Mouse (Mus musculus): ENCODE measurements at regions not wholly inside any gene's neighbourhood (a gene's known extent, or its start where the extent isn't known, plus 50 kb on each side); places are given as distances from the start of the nearest gene placed in this dataset.

DNA sequence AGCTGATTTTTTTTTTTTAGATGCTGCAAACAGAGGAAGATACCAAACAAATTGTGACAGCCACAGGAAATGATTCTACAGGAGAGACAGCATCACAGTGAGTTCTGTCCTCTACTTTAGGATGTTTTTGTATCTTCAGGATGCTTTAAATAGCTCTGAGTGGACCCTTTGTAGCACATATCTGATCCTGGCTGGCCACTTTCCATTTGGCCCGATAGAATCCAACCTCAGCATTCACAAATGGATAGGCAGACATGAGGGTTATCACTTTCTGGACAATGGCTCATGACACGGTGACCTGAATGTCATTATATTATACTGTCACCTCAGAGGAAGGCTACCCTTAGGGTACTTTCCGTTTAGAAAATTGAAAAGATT lies 379.3 kb downstream of the Gm10295 start:
- Histone ChIP-seq H3K4me2 (no peak overlapping the region), H3K36me3 (no peaks in the 10 kb centered on the region), H3K4me3 (replicated peaks) (no peak overlapping the region), H3K27ac (no peak overlapping the region), H3K27me3 (replicated peaks) (no peaks in the 10 kb centered on the region), H3K9ac (no peak overlapping the region), H3K4me1 (no peaks in the 10 kb centered on the region), H3K9me3 (no peaks in the 10 kb centered on the region)
- no peak for ATAC-seq (ENCODE audit: insufficient read depth, low FRiP score, low read depth)
- WGBS, result 36% methylated on average over 3 of the region's 3 CpGs

DNA sequence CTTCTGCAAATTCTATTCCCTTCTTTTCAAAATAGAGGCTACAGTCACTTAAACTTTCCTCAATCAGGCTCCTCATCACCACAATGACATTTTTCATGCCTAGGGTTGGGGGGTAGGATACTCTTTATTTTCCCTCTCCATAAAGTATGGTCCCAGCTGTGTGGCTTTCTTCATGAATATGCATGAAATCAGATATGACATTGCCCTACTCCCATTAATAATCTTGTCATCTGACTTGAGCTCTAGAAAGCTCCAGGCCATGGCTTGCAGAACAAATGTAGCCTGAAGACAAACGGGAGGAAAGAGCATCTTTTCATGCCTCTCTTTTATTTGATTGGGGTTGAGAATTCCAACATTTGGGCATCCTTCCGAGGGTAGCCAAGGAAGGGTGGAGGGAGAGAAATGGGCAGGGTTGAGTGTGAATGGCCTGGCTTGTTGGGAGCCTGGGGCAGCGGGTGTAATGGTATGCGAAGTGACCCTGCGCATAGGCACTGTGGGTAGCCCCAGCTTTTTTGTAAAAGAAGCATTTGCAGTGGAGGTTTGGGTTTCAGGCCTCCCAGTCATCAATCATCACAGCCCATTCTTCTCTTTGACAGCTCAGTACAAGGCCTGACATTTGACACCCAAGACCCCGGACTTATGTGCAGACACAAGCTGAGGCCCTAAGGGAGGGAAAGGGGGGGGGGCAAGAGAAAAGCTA lies 379.8 kb downstream of the Gm10295 start:
- Histone ChIP-seq H3K36me3 (no peaks in the 10 kb centered on the region), H3K9ac (no peak overlapping the region), H3K27me3 (replicated peaks) (no peaks in the 10 kb centered on the region), H3K27ac (no peak overlapping the region), H3K4me2 (no peak overlapping the region), H3K9me3 (no peaks in the 10 kb centered on the region), H3K4me3 (replicated peaks) (no peak overlapping the region), H3K4me1 (no peaks in the 10 kb centered on the region)
- 39% methylated on average over 6 of the region's 6 CpGs for WGBS
- no peak for ATAC-seq (ENCODE audit: insufficient read depth, low FRiP score, low read depth)

DNA sequence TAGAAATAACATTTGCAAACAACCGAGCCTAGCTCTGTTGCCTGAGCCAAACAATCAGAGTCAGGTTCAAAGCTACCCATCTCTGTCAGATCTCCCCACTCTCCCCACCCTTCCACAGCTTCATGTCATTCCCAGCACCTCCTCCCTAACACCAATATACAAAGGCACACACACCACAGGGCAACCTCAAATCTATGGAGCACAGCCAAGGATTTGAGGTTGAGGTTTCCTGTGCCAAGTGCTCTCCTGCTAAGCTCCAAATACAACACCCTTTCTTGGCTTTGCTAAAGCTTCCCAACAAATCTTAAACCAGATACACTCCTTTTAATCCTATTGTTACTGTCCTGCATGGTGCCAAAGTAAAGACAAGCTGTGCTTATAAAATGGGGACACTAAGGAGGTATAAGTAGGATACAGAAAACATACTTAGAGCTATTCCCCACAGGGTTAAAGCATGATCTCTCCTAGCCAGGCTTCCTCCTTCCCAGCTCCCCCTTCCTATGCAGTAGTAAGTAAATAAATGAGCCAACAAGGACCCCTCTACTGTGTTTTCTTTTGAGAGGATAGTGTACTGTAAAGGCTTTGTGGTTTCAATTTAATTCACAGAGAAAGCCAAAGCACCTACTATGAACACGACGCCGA lies 398.8 kb downstream of the Gm10295 start:
- H3K36me3 ChIP-seq, result no peaks in the 10 kb centered on the region
- H3K9me3 ChIP-seq, result no peaks in the 10 kb centered on the region
- no peak overlapping the region for H3K27ac ChIP-seq
- H3K9ac ChIP-seq, result no peak overlapping the region
- 68% methylated on average over 4 of the region's 4 CpGs for whole genome bisulfite sequencing
- H3K4me1 ChIP-seq, result no peaks in the 10 kb centered on the region
- H3K4me2 ChIP-seq, result no peak overlapping the region
- no peak overlapping the region for H3K4me3 ChIP-seq (replicated peaks)
- no peaks in the 10 kb centered on the region for H3K27me3 ChIP-seq (replicated peaks)
- no peak for ATAC-seq (ENCODE audit: insufficient read depth, low FRiP score, low read depth)

DNA sequence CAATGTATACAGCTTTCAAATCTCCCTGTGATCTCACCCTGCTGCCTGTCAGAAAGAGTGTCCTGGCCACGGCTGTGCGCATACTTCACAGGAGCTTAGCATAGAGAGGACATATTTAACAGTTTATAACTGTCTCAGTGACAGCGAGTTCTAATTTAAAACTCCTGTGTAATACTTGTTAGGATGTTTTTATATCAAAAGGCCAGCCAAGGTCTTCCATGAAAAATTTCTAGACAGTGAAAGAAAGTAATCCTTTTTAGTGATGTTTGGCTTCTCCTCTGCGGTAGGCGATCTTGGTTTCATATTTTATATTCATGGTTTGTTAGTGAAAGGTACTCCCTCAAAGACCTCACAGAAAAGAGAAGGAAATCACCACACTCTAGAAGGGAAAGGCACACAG lies 403.0 kb downstream of the Gm10295 start:
- no peak for ATAC-seq (ENCODE audit: insufficient read depth, low FRiP score, low read depth)
- H3K4me2 ChIP-seq, result no peak overlapping the region
- no peaks in the 10 kb centered on the region for H3K27me3 ChIP-seq (replicated peaks)
- H3K4me1 ChIP-seq, result no peaks in the 10 kb centered on the region
- H3K4me3 ChIP-seq (replicated peaks), result no peak overlapping the region
- no peak overlapping the region for H3K9ac ChIP-seq
- no peaks in the 10 kb centered on the region for H3K9me3 ChIP-seq
- H3K27ac ChIP-seq, result no peak overlapping the region
- no peaks in the 10 kb centered on the region for H3K36me3 ChIP-seq
- 57% methylated on average over 5 of the region's 5 CpGs for WGBS

DNA sequence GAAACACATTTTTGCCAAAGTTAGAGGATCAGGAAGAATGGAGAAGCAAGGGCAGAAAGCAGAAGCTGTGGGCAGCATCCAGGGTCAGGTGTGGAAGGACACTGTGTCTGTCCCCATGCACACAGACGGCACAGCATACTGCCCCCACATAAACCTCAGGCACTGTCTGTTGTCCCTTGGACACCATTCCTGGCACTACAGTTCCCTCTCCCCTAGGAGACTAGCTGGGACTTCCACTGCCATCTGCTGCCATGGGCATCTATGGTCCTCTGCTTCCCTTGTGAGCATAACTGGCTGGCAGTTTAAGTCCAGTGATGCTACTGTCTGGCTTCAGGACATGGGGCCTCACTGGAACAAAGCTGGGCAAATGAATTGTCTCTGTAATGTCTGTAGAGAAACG lies 405.0 kb downstream of the Gm10295 start:
- Histone ChIP-seq H3K27ac (no peak overlapping the region), H3K4me1 (no peaks in the 10 kb centered on the region), H3K4me2 (no peak overlapping the region), H3K9ac (no peak overlapping the region), H3K4me3 (replicated peaks) (no peak overlapping the region), H3K9me3 (no peaks in the 10 kb centered on the region), H3K36me3 (no peaks in the 10 kb centered on the region), H3K27me3 (replicated peaks) (no peaks in the 10 kb centered on the region)
- 64% methylated on average over 2 of the region's 2 CpGs for WGBS
- ATAC-seq (ENCODE audit: insufficient read depth, low FRiP score, low read depth), result no peak

DNA sequence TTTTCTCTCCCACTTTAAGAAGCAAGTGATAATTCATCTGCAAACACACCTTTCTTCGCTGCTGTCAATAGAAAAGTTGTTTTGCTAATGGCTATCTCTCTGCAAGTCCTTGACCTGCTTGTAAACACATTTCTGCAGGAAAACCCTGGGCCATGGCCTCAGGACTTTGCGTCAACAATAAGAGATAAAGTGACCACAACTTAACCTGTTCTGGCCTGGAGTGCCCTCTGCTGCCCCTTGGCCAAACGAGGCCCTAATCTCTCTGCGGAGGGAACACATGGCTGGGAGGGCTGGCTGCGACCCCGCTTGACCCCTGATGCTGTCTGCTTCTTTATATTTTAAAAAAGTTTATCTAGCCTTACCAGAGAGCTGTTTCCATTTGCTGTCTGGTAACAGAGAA lies 420.4 kb downstream of the Gm10295 start:
- ATAC-seq (ENCODE audit: insufficient read depth, low FRiP score, low read depth), result no peak
- H3K4me3 ChIP-seq (replicated peaks), result no peak overlapping the region
- no peaks in the 10 kb centered on the region for H3K27me3 ChIP-seq (replicated peaks)
- H3K36me3 ChIP-seq, result no peaks in the 10 kb centered on the region
- H3K27ac ChIP-seq, result no peak overlapping the region
- H3K4me1 ChIP-seq, result no peaks in the 10 kb centered on the region
- 28% methylated on average over 6 of the region's 6 CpGs for WGBS
- H3K9me3 ChIP-seq, result 0 out of 2 replicates have a peak, but pooled peaks cover 7% of the 10 kb centered on the region
- H3K9ac ChIP-seq, result no peak overlapping the region
- H3K4me2 ChIP-seq, result no peak overlapping the region

DNA sequence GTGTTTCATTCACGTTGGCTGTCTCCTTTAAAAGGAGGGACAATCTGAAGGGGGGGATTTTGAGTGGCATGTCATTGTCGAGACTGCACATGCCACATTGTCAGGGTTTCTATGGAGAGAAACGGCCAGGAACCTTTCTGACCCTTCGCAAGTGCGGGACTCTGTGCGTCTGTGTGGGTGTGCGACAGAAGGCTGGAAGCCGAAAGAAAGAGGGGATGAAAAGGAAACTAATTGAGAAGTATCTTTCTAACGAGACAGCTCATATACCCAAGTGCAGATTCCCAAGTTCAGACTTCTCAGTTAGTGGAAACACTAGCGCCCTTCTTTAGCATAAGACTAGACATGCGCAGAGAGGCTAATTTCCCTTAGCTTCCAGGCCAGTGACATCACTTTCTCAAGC lies 421.4 kb downstream of the Gm10295 start:
- H3K4me2 ChIP-seq, result no peak overlapping the region
- no peak overlapping the region for H3K4me3 ChIP-seq (replicated peaks)
- H3K36me3 ChIP-seq, result no peaks in the 10 kb centered on the region
- H3K9ac ChIP-seq, result no peak overlapping the region
- ATAC-seq (ENCODE audit: insufficient read depth, low FRiP score, low read depth), result no peak
- H3K27ac ChIP-seq, result no peak overlapping the region
- 74% methylated on average over 11 of the region's 11 CpGs for WGBS
- no peaks in the 10 kb centered on the region for H3K4me1 ChIP-seq
- 0 out of 2 replicates have a peak, but pooled peaks cover 7% of the 10 kb centered on the region for H3K9me3 ChIP-seq
- no peaks in the 10 kb centered on the region for H3K27me3 ChIP-seq (replicated peaks)

DNA sequence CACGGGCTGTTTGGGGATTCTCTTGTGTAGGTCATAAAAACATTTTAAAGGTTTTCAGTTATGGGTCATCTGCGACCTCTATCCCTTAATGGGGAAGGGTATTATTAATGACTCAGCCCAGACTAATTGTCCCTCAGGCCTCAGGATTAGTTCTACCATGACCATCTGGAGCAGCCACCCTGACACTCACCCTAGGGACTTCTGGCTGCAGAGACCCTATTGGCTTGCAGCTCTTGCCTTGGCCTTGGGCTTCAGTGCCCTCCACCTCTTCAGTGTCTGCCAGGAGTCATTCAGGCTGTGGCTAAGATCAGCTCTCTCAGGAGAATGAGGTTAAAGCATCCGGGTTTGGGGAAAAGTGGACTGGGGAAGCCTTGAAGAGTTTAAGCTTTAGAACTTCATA lies 423.3 kb downstream of the Gm10295 start:
- Histone ChIP-seq H3K4me3 (replicated peaks) (no peak overlapping the region), H3K36me3 (no peaks in the 10 kb centered on the region)
- 82% methylated on average over 3 of the region's 3 CpGs for WGBS

DNA sequence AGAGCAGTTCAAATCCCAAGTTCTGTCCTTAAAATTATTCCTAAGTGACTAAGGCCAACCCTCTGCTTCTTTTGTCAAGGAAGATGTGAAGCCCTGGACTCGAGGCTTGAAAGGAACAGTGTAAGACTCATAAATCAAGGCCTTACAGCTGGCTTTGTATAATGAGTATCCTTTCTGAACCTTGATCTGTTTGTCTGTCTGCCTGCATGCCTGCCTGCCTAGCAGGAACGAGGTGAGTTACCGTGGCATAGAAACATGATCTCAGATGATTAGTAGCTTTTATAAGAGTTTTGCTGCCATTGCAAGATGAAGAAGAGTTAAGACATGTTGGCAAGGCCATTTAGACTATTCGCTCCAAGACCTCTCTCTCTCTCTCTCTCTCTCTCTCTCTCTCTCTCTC lies 434.3 kb downstream of the Gm10295 start:
- Histone ChIP-seq H3K27me3 (replicated peaks) (no peaks in the 10 kb centered on the region), H3K9me3 (no peaks in the 10 kb centered on the region), H3K4me3 (replicated peaks) (no peak overlapping the region), H3K4me1 (no peaks in the 10 kb centered on the region), H3K27ac (no peak overlapping the region), H3K36me3 (no peaks in the 10 kb centered on the region), H3K4me2 (no peak overlapping the region), H3K9ac (no peak overlapping the region)
- no peak for ATAC-seq (ENCODE audit: insufficient read depth, low FRiP score, low read depth)
- WGBS, result 47% methylated on average over 4 of the region's 4 CpGs

More for the DNA sequence above, 423.3 kb downstream of the Gm10295 start:
- Histone ChIP-seq H3K27ac (no peak overlapping the region), H3K9me3 (0 out of 2 replicates have a peak, but pooled peaks cover 7% of the 10 kb centered on the region), H3K27me3 (replicated peaks) (no peaks in the 10 kb centered on the region), H3K4me2 (no peak overlapping the region), H3K4me1 (no peaks in the 10 kb centered on the region), H3K9ac (no peak overlapping the region)
- ATAC-seq (ENCODE audit: insufficient read depth, low FRiP score, low read depth), result no peak

DNA sequence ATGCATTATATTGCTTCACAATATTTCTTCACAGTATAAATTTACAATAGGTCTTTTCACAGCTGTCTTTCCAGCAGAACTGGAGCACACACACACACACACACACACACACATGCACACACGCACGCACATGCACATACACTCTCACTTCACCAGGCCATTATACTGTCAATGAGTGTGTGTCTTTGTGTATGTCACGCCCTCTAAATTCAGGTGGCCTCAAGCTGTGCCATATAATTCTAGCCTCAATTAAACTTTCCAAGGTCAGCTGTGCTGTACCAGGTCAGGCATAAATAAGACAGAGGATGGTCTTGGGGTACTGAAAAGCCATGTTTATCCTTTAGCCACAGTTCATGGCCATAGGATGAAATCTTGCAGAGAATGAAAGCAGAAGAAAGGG lies 442.4 kb downstream of the Gm10295 start:
- Histone ChIP-seq H3K36me3 (no peaks in the 10 kb centered on the region), H3K27me3 (replicated peaks) (no peaks in the 10 kb centered on the region), H3K4me2 (no peak overlapping the region), H3K9ac (no peak overlapping the region), H3K4me1 (no peaks in the 10 kb centered on the region), H3K27ac (no peak overlapping the region), H3K9me3 (no peaks in the 10 kb centered on the region), H3K4me3 (replicated peaks) (no peak overlapping the region)
- no peak for ATAC-seq (ENCODE audit: insufficient read depth, low FRiP score, low read depth)
- WGBS, result 71% methylated on average over 3 of the region's 3 CpGs

DNA sequence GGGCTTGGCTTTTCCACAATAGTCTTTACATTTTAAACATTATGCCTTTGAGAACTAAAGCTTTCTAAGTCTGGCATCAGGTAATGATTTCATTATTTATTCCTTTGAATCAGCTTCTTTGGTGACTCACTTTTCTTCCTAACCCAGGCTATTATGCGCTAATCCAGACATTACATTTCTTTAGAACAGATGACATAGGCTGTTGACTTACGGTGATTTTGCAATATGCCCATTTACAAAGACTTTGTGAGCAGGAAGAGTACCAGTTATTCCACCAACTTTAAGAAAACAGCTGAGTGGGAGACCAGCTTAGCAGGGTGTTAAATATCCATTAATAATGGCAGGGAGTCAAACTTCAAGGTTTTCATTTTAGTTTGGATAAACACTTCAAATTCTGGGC lies 459.6 kb downstream of the Gm10295 start:
- ATAC-seq (ENCODE audit: insufficient read depth, low FRiP score, low read depth), result no peak
- Histone ChIP-seq H3K27me3 (replicated peaks) (no peaks in the 10 kb centered on the region), H3K4me3 (replicated peaks) (no peak overlapping the region), H3K4me2 (no peak overlapping the region), H3K36me3 (no peaks in the 10 kb centered on the region), H3K4me1 (no peaks in the 10 kb centered on the region), H3K9me3 (no peaks in the 10 kb centered on the region), H3K9ac (no peak overlapping the region), H3K27ac (no peak overlapping the region)
- WGBS, result 78% methylated on average over 2 of the region's 2 CpGs

DNA sequence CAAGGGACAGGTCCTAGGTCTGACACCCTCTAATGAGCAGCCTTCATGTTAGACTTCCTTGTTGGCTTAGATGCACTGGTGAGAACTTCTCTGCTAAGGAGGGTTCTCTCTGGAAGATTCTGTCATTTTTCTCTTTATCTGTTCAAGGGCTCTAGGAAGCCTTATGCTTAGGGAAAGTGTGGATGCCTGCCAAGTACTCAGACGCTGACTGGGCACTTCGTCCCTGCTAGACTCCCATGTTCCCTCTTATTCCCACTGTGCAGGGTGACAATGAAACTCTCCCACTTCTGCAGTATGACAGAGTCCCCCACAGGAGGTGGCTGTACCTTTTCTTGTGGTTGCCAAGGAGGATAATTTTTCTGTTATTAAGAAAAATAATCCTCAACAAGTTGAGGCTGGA lies 470.8 kb downstream of the Gm10295 start:
- H3K9ac ChIP-seq, result no peak overlapping the region
- no peaks in the 10 kb centered on the region for H3K9me3 ChIP-seq
- H3K4me3 ChIP-seq (replicated peaks), result no peak overlapping the region
- no peaks in the 10 kb centered on the region for H3K4me1 ChIP-seq
- WGBS, result 55% methylated on average over 2 of the region's 2 CpGs
- ATAC-seq (ENCODE audit: insufficient read depth, low FRiP score, low read depth), result no peak
- H3K27ac ChIP-seq, result no peak overlapping the region
- H3K36me3 ChIP-seq, result no peaks in the 10 kb centered on the region
- H3K4me2 ChIP-seq, result no peak overlapping the region
- H3K27me3 ChIP-seq (replicated peaks), result no peaks in the 10 kb centered on the region

DNA sequence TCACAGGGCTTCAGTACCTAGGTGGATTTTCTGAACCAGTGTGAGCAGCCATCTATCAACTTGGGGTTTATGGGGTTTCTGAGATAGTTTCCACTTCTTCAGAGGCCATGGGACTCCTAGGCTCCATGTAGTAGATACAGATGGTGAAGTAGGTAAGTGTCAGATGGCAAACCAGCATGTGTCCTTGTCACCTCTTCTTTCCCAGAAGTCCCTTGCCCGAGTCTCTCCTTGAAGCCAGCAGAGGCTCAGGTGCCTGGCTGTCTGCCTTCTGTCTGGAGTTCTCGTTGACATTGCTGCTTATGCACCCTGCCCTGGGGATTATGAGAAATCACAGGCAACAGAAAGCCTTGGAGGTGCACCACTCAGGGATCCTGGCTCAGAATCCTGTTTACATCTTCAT lies 476.9 kb downstream of the Gm10295 start:
- Histone ChIP-seq H3K27me3 (replicated peaks) (no peaks in the 10 kb centered on the region), H3K9me3 (no peaks in the 10 kb centered on the region), H3K4me3 (replicated peaks) (no peak overlapping the region), H3K9ac (no peak overlapping the region), H3K4me2 (no peak overlapping the region), H3K27ac (no peak overlapping the region), H3K4me1 (no peaks in the 10 kb centered on the region), H3K36me3 (no peaks in the 10 kb centered on the region)
- 56% methylated on average over 2 of the region's 2 CpGs for WGBS
- ATAC-seq (ENCODE audit: insufficient read depth, low FRiP score, low read depth), result no peak

Data from stomach, embryonic 15.5 days (tissue).